8 mouse cellular contexts compared by ENCODE assay signal in genomic region chr1:62794896-62795255, GRCm38 (mm10).
A peak's percentile ranks its signal among the peaks of the same experiment; 100 is the strongest.
DNase-seq lines count a peak whose midpoint lies in the region; ATAC-seq and TF ChIP-seq lines count a peak whose summit lies in the region.

No protein-coding gene starts in this region.

- H3K4me2 ChIP-seq in heart, embryonic 15.5 days, result peak overlapping the region; percentile 10; the same call in 1 of the 2 replicates
- H3K4me2 ChIP-seq in forebrain, postnatal 0 days (ENCODE audit: low read depth), result peak overlapping the region; percentile 31
- peak overlapping the region; percentile 41 for H3K4me2 ChIP-seq in midbrain, embryonic 12.5 days (replicated peaks)

- no peaks in the 10 kb centered on the region for H3K9me3 ChIP-seq in heart, embryonic 15.5 days (replicated peaks)
- H3K9me3 ChIP-seq in forebrain, postnatal 0 days (ENCODE audit: low read length), result no peaks in the 10 kb centered on the region
- no peaks in the 10 kb centered on the region for H3K9me3 ChIP-seq in midbrain, embryonic 12.5 days

- no peak for ATAC-seq in heart, embryonic 15.5 days (replicated peaks; ENCODE audit: insufficient number of reproducible peaks, insufficient read depth, low FRiP score, low read depth)
- peak; percentile 8; the same call in 1 of the 2 replicates for ATAC-seq in forebrain, postnatal 0 days
- peak; percentile 6; the same call in 1 of the 2 replicates for ATAC-seq in midbrain, embryonic 12.5 days (ENCODE audit: low FRiP score, low read depth)

- no peak overlapping the region for H3K27ac ChIP-seq in heart, embryonic 15.5 days
- H3K27ac ChIP-seq in forebrain, postnatal 0 days (ENCODE audit: low read depth, low read length), result 0 out of 2 replicates have a peak overlapping the region, but pooled peaks have one; percentile 70
- no peak overlapping the region for H3K27ac ChIP-seq in midbrain, embryonic 12.5 days (replicated peaks)

- DNase-seq in heart, postnatal 14 days, result no peak
- DNase-seq in brain, embryonic 14.5 days (ENCODE audit: low read depth), result peak; percentile 84
- DNase-seq in forebrain, postnatal 0 days, result no peak
- no peak for DNase-seq in left cerebral cortex, adult 8-10 months (ENCODE audit: low spot score in 2 of 2)
- DNase-seq in left cerebral cortex, adult 9 months (ENCODE audit: low spot score in 2 of 2), result no peak
- no peak for DNase-seq in adrenal gland, adult 18-20 months (ENCODE audit: low spot score in 2 of 2)

- no peak for TF ChIP-seq CTCF in brain, embryonic 14.5 days (IDR thresholded peaks at IDR 0.05; ENCODE audit: borderline replicate concordance, extremely low read depth, insufficient read depth, insufficient read length)
- TF ChIP-seq CTCF in forebrain, postnatal 0 days (IDR thresholded peaks at IDR 0.05; ENCODE audit: low read depth), result no peak

- no peak overlapping the region for H3K4me3 ChIP-seq in heart, embryonic 15.5 days
- no peak overlapping the region for H3K4me3 ChIP-seq in forebrain, postnatal 0 days (ENCODE audit: low read depth, low read length)
- H3K4me3 ChIP-seq in midbrain, embryonic 12.5 days, result no peak overlapping the region

- no peaks in the 10 kb centered on the region for H3K27me3 ChIP-seq in heart, embryonic 15.5 days
- no peaks in the 10 kb centered on the region for H3K27me3 ChIP-seq in forebrain, postnatal 0 days (ENCODE audit: insufficient read depth, low read length)
- H3K27me3 ChIP-seq in midbrain, embryonic 12.5 days, result peaks cover 38% of the 10 kb centered on the region

- H3K36me3 ChIP-seq in heart, embryonic 15.5 days, result no peaks in the 10 kb centered on the region
- no peaks in the 10 kb centered on the region for H3K36me3 ChIP-seq in forebrain, postnatal 0 days (ENCODE audit: insufficient read depth)
- H3K36me3 ChIP-seq in midbrain, embryonic 12.5 days, result no peaks in the 10 kb centered on the region

- no peak for TF ChIP-seq POLR2A in brain, embryonic 14.5 days (IDR thresholded peaks at IDR 0.05; ENCODE audit: borderline replicate concordance, extremely low read depth, insufficient read depth, insufficient read length, poor library complexity, severe bottlenecking)

- H3K4me1 ChIP-seq in heart, embryonic 15.5 days (replicated peaks), result peaks cover 9% of the 10 kb centered on the region; the same call in 1 of the 2 replicates
- H3K4me1 ChIP-seq in forebrain, postnatal 0 days (ENCODE audit: insufficient read depth), result no peaks in the 10 kb centered on the region
- peaks cover 26% of the 10 kb centered on the region for H3K4me1 ChIP-seq in midbrain, embryonic 12.5 days

- WGBS in heart, embryonic 15.5 days, result 47% methylated on average over 2 of the region's 2 CpGs
- WGBS in forebrain, postnatal 0 days, result 33% methylated on average over 2 of the region's 2 CpGs
- 50% methylated on average over 2 of the region's 2 CpGs for WGBS in midbrain, embryonic 12.5 days

- intact Hi-C loops in heart, postnatal 14 days (cut with DNase I), result no loop called here

- no peak overlapping the region for H3K9ac ChIP-seq in heart, embryonic 15.5 days
- no peak overlapping the region for H3K9ac ChIP-seq in forebrain, postnatal 0 days
- H3K9ac ChIP-seq in midbrain, embryonic 12.5 days (replicated peaks), result no peak overlapping the region; the same call in 1 of the 2 replicates
